Mouse (Mus musculus) retina, postnatal 1 day (tissue): ENCODE data around the gene Faap100.
A peak's percentile ranks its signal among the peaks of the same experiment; 100 is the strongest.
"Not testable (repeated sequence)": the region's sequence is repeated elsewhere in the genome, so short reads cannot be mapped to it uniquely, and the experiment has no call there.

ENCODE experiments used
- DNase-seq: peaks from one replicate; pipeline ENCODE4 v3.0.0-alpha.2; 2012

Faap100 gene

GRCm38 (mm10) chr11:120378611-120379540 lies at the start of gene Faap100:
Gene Faap100, minus strand, starts transcription at chr11:120378764.
- DNase-seq, result peak; percentile 96

GRCm38 (mm10) chr11:120426727-120427126 lies 48.2 kb upstream of the Faap100 start:
- no peak for DNase-seq

- DNase-seq, result peak; percentile 79
These were observed 45.2 kb upstream of the Faap100 start for GRCm38 (mm10) chr11:120423569-120424295.

- no peak for DNase-seq
These were observed 44.3 kb upstream of the Faap100 start for GRCm38 (mm10) chr11:120422651-120423568.

- DNase-seq, result no peak
These were observed 40.0 kb upstream of the Faap100 start for GRCm38 (mm10) chr11:120418592-120418991.

GRCm38 (mm10) chr11:120417852-120418251 lies 39.3 kb upstream of the Faap100 start:
- DNase-seq, result no peak

GRCm38 (mm10) chr11:120413621-120414020 lies 35.1 kb upstream of the Faap100 start:
- DNase-seq, result not testable (repeated sequence)

GRCm38 (mm10) chr11:120406445-120406844 lies 27.9 kb upstream of the Faap100 start:
- no peak for DNase-seq

- no peak for DNase-seq
These were observed 27.3 kb upstream of the Faap100 start for GRCm38 (mm10) chr11:120405867-120406266.

GRCm38 (mm10) chr11:120404814-120405213 lies 26.2 kb upstream of the Faap100 start:
- no peak for DNase-seq

GRCm38 (mm10) chr11:120399319-120399718 lies 20.8 kb upstream of the Faap100 start:
- DNase-seq, result no peak

- DNase-seq, result no peak
These were observed 19.0 kb upstream of the Faap100 start for GRCm38 (mm10) chr11:120397602-120398001.

GRCm38 (mm10) chr11:120395661-120396060 lies 17.1 kb upstream of the Faap100 start:
- no peak for DNase-seq

- no peak for DNase-seq
These were observed 10.0 kb upstream of the Faap100 start for GRCm38 (mm10) chr11:120388580-120388979.

- no peak for DNase-seq
These were observed 8.6 kb upstream of the Faap100 start for GRCm38 (mm10) chr11:120387157-120387556.

- no peak for DNase-seq
These were observed 8.1 kb upstream of the Faap100 start for GRCm38 (mm10) chr11:120386632-120387031.

GRCm38 (mm10) chr11:120382509-120382908 lies 3.9 kb upstream of the Faap100 start:
- DNase-seq, result no peak

- no peak for DNase-seq
These were observed 2.6 kb upstream of the Faap100 start for GRCm38 (mm10) chr11:120381157-120381556.

GRCm38 (mm10) chr11:120380271-120380670 lies 1.7 kb upstream of the Faap100 start:
- no peak for DNase-seq

GRCm38 (mm10) chr11:120378031-120378610 lies 443 bp downstream of the Faap100 start:
- peak; percentile 38 for DNase-seq

- no peak for DNase-seq
These were observed 1.2 kb downstream of the Faap100 start for GRCm38 (mm10) chr11:120377337-120377736.
